Mouse (Mus musculus) E14TG2a.4 (cell line): ENCODE measurements at regions not wholly inside any gene's neighbourhood (a gene's known extent, or its start where the extent isn't known, plus 50 kb on each side); places are given as distances from the start of the nearest gene placed in this dataset.

Experiments used
- H3K27me3 ChIP-seq: 2 replicates; pipeline ENCODE4 v1.6.1; 2014; ENCODE audit warnings: low read length, control low read depth; ENCODE audit not compliant: insufficient read depth
- H3K36me3 ChIP-seq: 2 replicates; pipeline ENCODE4 v1.6.1; 2014; ENCODE audit warnings: low read length, control low read depth; ENCODE audit not compliant: insufficient read depth
- H3K4me1 ChIP-seq: replicated peaks from 2 replicates; pipeline ENCODE4 v1.6.1; 2014; ENCODE audit warnings: low read depth, low read length, control low read depth
- H3K4me3 ChIP-seq: replicated peaks from 2 replicates; pipeline ENCODE4 v1.5.1; 2014; ENCODE audit warnings: mild to moderate bottlenecking, low read length
- H3K9me3 ChIP-seq: 2 replicates; pipeline ENCODE4 v1.6.1; 2014; ENCODE audit warnings: low read length, control low read depth
- CTCF ChIP-seq: conservative IDR thresholded peaks from 2 replicates; pipeline ENCODE4 v1.5.1; 2014; ENCODE audit warnings: low read length
- NANOG ChIP-seq: IDR thresholded peaks from 2 replicates; pipeline ENCODE4 v1.6.1; 2014; ENCODE audit warnings: borderline replicate concordance, low read length, mixed read lengths
- POU5F1 ChIP-seq: IDR thresholded peaks from 2 replicates; pipeline ENCODE4 v1.6.1; 2014; ENCODE audit warnings: low read length, borderline replicate concordance

DNA sequence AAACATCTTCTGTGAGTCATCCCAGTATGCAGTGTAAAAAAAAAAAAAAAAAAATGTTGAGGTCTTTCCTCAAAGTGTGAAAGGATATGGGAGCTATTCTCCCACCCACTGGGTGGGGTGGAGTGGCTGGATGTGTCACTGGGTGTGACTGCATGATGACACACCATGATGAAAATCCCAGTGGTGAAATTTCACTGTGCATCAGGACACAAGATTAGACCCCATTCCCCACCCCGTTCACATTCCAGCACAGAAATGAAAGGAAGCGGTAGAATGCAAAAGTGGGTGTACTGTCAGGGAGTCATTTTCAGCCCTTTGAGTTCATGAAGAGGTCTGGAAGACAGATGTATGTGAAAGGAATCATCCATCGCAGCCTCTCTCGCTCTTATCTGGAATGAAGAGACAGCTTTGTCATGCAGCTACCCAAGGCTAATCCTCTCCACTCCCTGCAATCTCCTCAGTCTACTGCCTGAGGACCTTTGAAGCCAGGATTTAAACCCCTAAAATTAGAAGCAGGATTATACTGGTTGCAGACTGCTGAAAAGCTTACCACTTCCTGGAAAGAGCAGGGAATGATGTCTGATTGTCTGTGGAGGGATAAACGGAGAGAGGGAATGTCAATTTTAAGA lies 405.6 kb upstream of the Atp2b1 start:
- no peaks in the 10 kb centered on the region for H3K36me3 ChIP-seq
- H3K9me3 ChIP-seq: no peaks in the 10 kb centered on the region
- no peaks in the 10 kb centered on the region for H3K27me3 ChIP-seq
- TF ChIP-seq POU5F1 (no peak), NANOG (no peak), CTCF (no peak)
- no peak overlapping the region for H3K4me3 ChIP-seq
- H3K4me1 ChIP-seq: no peaks in the 10 kb centered on the region

DNA sequence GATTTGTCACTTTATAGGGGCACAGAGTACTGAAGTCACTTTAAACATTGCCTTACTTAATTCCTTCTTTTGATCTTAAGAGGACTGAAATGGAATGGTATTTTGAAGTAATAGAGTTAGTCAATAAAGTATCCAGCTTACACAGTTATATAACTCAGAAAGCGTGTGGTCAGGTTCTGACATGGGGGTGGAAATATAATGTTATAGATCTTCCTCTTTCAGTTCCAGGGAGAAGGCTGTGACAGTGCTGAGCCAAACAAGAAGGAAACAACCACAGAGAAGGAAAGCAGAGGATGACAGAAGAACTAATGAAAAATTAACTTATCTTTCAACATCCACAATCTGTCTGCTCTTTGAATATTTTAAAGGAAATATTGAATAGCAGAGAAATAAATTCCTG lies 399.4 kb upstream of the Atp2b1 start:
- Histone ChIP-seq H3K9me3 (no peaks in the 10 kb centered on the region), H3K4me3 (no peak overlapping the region), H3K36me3 (no peaks in the 10 kb centered on the region), H3K27me3 (no peaks in the 10 kb centered on the region), H3K4me1 (no peaks in the 10 kb centered on the region)
- TF ChIP-seq CTCF: no peak
- no peak for TF ChIP-seq NANOG
- no peak for TF ChIP-seq POU5F1

DNA sequence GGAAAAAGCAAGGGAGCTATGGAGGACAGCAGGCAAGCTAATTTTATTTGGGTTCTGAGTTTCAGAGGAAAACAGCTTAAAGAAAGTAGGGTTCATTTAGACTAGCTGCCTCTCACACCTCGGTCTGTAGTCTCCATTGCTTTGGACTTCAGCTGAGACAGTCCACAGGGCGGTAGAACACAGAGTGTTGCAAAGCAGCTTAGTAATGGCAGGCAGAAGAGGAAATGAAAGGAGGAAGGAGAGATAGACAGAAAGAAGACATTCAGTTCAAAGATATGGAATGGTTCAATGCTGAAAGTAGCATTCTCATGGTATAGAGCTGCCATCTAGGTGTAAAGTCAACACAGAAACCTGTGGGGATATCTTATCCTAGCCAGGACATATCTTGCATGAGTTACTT lies 396.6 kb upstream of the Atp2b1 start:
- TF ChIP-seq CTCF (no peak), NANOG (no peak), POU5F1 (no peak)
- Histone ChIP-seq H3K4me1 (no peaks in the 10 kb centered on the region), H3K27me3 (no peaks in the 10 kb centered on the region), H3K36me3 (no peaks in the 10 kb centered on the region), H3K9me3 (no peaks in the 10 kb centered on the region), H3K4me3 (no peak overlapping the region)

DNA sequence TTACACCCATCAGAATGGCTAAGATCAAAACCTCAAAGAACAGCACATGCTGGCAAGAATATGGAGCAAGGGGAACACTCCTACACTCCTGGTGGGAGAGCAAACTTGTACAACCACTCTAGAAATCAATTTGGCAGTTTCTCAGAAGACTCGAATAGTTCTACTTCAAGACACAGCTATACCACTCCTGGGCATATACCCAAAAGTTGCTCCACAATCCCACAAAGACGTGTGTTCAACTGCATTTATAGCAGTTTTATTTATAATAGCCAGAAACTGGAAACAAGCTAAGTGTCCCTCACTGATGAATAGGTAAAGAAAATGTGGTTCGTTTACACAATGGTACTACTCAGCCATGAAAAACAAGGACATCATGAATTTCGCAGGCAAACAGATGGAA lies 384.6 kb upstream of the Atp2b1 start:
- Histone ChIP-seq H3K9me3 (0 out of 2 replicates have a peak, but pooled peaks cover 5% of the 10 kb centered on the region), H3K4me3 (no peak overlapping the region), H3K27me3 (no peaks in the 10 kb centered on the region), H3K4me1 (no peaks in the 10 kb centered on the region), H3K36me3 (no peaks in the 10 kb centered on the region)
- TF ChIP-seq POU5F1: no peak
- no peak for TF ChIP-seq CTCF
- no peak for TF ChIP-seq NANOG

GRCm38 (mm10) chr10:98531425-98531824 lies 382.8 kb upstream of the Atp2b1 start:
- no peak overlapping the region for H3K4me3 ChIP-seq
- no peaks in the 10 kb centered on the region for H3K4me1 ChIP-seq
- no peak for TF ChIP-seq NANOG
- TF ChIP-seq POU5F1: no peak
- TF ChIP-seq CTCF: no peak
- no peaks in the 10 kb centered on the region for H3K36me3 ChIP-seq
- no peaks in the 10 kb centered on the region for H3K27me3 ChIP-seq
- H3K9me3 ChIP-seq: no peaks in the 10 kb centered on the region

DNA sequence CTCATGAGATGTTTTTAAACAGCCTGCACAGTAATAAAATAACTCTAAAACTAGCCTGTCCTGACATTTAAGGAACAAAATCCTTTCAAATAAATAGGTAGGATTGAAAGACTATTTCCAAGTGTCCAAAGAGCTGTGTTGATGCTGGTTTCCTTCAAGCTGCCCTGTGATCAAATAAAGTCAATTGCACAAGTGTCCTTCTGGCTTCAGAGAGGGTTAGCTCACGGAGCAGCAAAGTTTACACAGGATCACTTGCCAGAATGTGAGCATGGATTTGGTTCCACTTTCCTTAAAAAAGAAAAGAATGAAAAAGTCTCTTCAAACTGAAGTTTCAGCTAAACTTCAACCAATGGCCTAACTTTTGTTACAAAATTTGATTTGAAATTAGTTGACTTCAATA lies 375.5 kb upstream of the Atp2b1 start:
- H3K36me3 ChIP-seq: no peaks in the 10 kb centered on the region
- TF ChIP-seq POU5F1: no peak
- no peak for TF ChIP-seq CTCF
- no peak for TF ChIP-seq NANOG
- H3K4me1 ChIP-seq: no peaks in the 10 kb centered on the region
- no peaks in the 10 kb centered on the region for H3K27me3 ChIP-seq
- no peak overlapping the region for H3K4me3 ChIP-seq
- no peaks in the 10 kb centered on the region for H3K9me3 ChIP-seq

DNA sequence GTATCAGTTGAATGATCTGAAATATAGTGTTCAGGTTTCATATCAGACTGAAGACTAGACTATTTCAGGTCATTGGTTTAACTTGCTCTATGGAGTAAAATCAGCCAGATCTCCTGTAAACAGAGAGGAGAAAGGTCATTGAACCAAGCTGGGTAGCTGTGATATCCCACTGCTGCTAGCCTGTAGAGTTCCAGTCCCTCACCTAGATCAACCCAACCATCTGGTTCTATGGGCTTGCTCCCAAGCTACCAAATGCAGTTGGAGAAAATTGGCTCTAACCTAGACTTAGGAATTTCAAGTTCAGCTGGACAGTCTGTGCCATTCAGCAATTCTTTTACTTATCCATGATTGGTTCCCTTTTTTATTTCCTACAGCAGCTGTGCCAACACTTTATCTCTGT lies 373.1 kb upstream of the Atp2b1 start:
- Histone ChIP-seq H3K9me3 (no peaks in the 10 kb centered on the region), H3K4me1 (no peaks in the 10 kb centered on the region), H3K4me3 (no peak overlapping the region), H3K27me3 (no peaks in the 10 kb centered on the region), H3K36me3 (no peaks in the 10 kb centered on the region)
- TF ChIP-seq CTCF: no peak
- no peak for TF ChIP-seq POU5F1
- no peak for TF ChIP-seq NANOG

DNA sequence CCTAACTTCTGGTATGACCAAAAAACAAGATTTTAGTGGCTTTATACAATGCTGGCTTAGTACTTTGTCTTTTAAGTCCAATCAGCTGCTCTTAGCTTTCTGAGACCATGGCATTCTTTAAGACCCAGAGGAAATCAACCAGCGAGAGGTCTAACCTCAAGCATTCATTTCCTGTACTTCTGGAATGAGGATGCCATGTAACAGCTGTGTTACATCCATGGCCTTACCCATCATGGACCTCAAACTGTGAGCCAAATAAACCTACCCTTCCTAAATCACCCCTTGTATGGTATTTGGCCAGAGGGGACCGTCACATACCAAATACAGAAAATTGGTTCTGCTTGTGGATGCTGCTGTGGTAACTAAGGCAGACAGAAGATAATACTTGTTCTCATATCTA lies 372.1 kb upstream of the Atp2b1 start:
- Histone ChIP-seq H3K4me1 (no peaks in the 10 kb centered on the region), H3K4me3 (no peak overlapping the region), H3K27me3 (no peaks in the 10 kb centered on the region), H3K36me3 (no peaks in the 10 kb centered on the region), H3K9me3 (no peaks in the 10 kb centered on the region)
- TF ChIP-seq CTCF (no peak), NANOG (no peak), POU5F1 (no peak)

- Histone ChIP-seq H3K27me3 (no peaks in the 10 kb centered on the region), H3K4me1 (no peaks in the 10 kb centered on the region), H3K4me3 (no peak overlapping the region), H3K9me3 (no peaks in the 10 kb centered on the region), H3K36me3 (no peaks in the 10 kb centered on the region)
- TF ChIP-seq CTCF: no peak
- no peak for TF ChIP-seq POU5F1
- no peak for TF ChIP-seq NANOG
Measured at GRCm38 (mm10) chr10:98543253-98543997, 370.8 kb upstream of the Atp2b1 start.
